Mouse (Mus musculus): Measurements from ENCODE around the gene Atad3a.

Gene Atad3a

DNA sequence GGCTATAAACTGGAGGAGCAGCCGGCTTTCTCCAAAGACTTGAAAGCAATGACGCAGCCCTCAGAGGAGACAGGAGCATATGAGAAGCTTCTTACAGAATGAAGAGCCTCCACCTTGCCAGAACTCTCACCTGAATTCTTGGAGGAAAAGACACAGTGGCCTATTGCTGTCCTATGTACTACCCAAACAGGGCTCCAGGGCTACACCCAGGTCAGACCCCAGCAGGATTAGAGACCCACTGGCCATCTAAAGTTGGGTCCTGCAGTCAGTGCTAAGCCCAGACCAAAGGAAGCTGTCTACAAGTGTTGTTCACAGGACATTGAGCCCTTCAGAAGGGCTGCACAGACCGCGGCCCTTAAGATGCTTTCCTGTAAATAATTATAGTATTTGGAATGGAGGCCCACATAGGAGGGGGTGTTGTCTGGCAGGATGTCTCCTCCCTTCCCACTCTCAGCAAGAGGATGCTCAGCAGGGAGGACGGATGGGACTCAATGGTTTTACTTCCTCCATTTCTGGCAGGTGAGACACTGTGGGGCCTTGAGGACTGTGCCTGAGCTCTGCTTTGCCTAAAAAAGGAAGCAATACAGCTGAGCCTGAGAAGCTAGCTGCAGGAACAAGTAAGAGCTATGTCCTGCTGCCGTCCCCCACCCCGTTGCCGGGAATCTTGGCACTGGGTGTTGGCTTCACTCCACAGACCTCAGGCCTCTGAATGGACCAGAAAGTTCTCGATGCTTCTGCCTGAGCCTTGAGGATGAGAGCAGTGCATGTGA, 14.3 kb upstream of the Atad3a start:
- peak; percentile 13; the same call in 1 of the 2 replicates for ATAC-seq (ENCODE audit: low TSS enrichment)

DNA sequence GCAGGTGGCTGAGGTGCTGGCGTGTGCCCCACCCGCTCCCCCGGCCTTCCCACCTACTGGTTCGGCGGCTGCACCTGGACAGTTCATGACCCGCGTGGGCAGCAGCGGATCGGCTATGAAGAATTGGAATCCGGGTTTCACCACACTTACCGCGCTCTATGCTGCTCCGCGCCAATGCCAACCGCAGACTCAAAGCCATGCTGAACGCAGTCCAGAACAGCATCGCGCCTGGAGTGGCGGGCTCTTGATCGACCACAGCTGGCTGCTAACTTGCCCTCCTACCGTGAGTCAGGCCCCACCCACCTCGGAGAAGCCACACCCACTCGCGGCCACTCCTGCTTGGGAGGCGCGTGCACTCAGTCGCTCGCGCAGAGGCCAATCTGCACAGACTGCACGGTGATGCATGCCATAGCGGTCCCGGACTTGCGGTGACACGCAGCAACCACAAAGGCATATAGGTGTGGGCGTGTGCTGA, 13.4 kb upstream of the Atad3a start, which contains the start of gene Vwa1:
Vwa1 (minus strand) TSS at position 419 of the 475 bp plus-strand sequence.
- peak; percentile 72 for ATAC-seq (ENCODE audit: low TSS enrichment)

DNA sequence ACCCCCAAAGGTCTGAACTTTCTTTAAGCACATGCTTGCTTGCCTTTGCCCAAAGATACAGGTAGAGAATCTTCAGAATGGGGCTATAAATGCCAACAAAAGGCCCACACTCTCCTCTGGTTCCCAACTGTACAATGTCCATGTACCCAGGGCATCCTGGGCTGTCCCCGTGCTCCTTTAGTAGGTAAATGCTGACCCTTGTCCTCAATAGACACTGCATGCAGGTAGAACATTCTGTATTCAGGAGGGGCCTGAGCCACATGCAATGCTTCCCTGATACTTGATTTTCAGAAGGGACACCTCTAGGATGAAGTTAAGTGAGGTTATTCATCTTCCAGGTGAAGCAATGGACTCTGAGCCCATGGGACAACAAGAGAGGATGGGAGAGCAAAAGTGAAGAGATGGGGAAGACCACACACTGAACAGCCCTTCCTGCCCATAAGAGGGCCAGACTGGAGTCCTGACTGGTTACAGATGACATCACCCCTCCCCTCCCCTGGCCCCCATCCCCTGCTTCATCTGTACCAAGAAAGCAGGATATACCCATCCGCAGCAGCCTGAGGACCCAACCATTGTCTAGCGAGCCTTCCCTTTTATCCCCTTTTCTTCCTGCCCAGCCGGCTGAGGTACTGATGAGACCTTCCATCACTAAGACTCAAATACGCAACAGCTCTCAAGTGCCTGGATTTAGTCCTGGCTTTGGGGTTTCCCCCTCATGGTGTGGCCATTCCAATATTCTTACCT, 12.6 kb upstream of the Atad3a start:
- ATAC-seq (ENCODE audit: low TSS enrichment), result no peak

DNA sequence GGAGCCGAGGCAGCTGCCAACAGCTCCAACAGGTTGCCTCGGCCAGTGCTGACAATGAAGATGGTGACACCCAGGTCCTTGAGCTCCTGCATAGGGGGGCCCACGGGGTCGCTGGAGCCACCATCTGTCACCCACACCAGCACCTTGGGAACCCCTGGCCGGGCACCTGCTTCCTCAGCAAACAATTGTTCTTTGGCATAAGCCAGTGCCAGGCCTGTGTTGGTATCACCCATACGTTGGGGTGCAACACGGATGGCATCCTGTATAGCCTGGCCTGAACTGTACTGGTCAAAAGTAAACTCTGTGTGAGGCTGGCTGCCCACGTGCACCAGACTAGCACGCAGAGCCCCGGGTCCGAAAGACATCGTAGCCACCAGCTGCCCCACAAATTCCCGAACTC, 11.9 kb upstream of the Atad3a start:
- no peak for ATAC-seq (ENCODE audit: low TSS enrichment)

DNA sequence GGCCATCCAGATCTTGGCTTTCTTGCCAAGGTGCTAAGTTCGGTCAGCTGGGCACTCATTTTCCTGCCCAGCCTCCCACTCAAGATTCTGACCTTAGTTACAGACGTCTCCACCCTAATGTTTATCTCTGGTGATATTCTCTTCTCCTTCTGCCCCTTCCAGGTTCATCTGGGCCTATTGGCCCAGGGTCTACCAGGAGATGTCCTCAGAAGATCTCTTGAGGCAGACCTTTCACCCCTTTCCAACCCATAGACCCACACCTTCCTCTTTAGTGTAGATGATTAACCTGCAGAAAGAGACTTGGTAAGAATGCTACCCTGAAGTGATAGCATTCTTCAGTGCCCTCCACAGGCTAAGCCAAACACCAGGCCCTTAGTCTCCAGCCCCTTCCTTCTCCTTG, 10.8 kb upstream of the Atad3a start:
- no peak for ATAC-seq (ENCODE audit: low TSS enrichment)

DNA sequence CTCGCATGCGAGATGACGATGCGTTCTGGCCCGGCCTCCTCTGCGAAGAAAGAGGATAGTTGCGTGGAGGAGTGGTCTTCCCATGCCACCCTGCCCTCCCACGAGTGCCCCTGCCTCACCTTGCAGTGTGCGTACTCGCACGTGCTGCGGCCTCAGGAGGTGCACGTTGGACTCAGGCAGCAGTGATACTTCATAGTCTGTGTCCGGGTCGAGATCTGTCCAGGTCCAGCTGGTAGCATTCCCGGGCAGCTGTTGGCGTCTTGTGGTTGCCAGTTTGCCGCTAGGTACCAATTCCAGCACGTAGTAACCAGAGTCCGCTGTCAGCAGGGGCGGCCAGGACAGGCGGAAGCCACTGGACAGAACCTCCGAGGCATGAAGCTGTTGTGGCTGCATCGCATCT, 9.7 kb upstream of the Atad3a start:
- ATAC-seq (ENCODE audit: low TSS enrichment), result no peak

DNA sequence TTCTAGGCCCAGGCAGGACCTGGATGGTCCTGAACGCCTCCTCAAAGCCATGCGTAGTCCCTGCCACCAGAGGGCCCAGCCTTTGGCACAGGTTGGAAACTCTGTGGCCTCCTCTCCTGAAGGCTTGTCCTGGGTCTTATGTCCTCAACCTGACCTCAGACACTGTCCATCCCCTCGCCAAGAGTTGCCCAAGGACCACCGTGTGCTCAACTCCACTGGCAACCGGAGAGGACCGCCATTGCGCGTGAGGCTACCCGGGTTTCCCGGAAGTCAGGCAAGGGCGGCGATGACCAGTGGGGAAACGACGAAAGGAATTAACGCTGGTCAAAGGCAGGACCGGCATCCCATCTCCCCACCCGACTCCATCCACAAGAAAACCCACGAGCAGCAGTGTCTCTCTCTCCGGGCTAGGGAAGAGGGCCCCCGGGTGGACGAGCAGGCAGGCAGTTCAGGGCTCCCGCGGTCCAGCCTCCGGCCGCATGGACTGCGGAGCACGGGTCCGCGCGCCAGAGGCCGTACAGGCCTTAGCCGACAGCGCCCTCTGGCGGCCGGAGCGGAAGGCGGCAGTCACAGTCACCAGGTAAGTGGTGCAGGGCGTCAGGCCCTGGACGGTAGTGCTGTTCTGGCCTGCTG, 9.1 kb upstream of the Atad3a start:
- peak; percentile 68 for ATAC-seq (ENCODE audit: low TSS enrichment)

DNA sequence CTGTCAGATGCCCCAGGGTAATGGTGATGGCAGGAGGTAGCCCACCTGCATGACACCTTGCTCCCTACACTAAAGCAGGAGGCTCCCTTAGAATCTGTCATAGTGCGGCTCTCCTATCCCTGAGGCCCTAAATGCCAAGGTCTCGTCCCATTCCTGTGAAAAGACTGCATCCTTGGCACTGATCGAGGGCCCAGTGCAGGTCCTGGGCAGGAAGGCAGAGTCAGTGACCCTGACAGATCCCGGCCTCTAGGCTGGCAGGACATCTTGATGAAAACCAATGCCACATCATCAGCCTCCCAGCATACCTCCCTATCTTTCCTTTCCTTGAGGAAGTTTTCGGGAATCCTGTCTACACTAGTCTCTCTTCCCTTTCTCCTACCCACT, 8.6 kb upstream of the Atad3a start:
- ATAC-seq (ENCODE audit: low TSS enrichment), result no peak

DNA sequence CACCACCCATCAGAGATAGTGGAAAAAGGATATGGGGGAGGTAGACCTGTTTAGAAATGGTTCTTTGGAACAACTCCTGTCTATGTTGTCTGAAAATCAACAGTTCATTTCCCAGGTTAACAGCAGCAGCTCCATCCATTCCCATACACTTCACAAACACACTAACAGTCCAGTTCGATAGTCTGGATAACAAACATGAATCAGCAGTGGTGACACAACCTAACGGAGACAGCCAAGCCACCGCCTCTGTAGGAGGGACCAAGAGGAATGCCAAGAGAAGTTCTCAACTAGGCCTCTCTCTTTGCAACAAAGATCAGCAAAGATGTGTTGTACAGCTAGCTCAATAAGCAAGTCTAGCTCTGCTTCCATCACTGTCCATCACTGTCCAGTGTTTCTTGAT, 1.5 kb upstream of the Atad3a start:
- ATAC-seq (ENCODE audit: low TSS enrichment), result no peak

DNA sequence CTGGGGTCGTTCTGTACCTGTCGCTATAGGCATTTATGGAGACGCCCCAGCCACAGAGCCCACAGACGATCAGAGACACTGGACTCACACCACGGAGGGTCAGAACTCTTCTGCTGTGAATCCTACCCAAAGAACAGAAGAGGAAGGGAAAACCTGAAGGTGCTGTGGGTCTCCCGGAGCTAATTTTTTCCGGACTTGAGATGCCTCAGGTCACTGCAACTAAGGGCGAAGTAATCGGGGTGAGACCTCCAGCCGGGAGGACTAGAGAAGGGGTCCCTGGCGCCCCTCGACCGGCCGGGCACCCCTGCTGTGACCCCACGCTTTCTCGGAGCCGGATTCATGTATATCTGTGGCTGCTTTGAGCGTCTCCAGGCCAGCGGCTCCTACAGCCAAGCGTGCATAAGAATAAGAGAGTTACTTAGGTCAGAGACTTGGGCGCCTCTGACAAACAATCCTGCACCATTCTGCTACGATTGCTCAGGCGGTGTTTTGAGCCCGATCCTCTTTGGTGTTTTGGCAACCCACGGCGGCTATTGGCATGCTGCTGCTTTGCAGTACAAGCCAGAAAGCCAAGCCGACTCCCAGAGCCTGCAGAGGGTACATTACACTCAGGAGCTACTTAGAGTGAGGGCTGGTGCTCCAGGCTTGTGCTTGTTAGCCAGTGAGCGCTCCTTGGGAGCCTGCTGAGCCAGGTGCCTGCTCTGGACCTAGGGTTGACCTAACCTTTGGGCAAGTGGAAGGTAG, 635 bp upstream of the Atad3a start:
- ATAC-seq (ENCODE audit: low TSS enrichment), result peak; percentile 7; the same call in 1 of the 2 replicates

DNA sequence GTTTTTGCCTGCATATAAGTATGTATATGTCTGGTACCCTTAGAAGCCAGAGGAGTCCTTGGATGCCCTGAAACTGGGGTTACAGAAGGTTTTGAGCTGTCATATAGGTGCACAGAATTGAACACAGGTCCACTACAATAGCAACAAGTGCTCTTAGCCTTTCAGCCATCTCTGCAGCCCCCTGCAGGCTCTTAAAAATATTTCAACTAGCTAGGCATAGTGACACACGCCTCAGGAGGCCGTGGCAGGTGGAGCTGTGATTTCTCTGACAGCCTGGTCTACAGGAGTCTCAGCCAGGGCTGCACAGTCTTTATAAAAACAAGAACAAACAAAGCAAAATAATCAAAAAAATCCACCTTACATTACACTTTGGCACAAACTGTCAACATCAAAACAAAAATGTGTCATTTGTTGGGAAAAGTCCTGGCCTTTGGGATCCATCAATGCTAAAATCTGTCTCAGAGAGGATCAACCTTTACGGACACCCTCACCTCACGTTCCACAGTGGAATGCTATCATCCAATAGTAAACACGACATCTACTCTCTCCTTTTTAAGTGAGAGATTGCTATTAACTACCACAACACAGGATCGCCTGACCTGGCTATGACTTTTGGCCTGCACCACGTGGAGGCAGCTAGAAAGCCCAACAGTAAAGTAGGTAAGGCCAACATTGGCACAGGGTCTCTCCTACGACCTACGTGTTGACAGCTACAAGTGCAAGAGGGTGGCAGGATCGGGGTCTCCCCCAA, 856 bp downstream of the Atad3a start:
- ATAC-seq (ENCODE audit: low TSS enrichment), result 0 out of 2 replicates have a peak, but pooled peaks have one; percentile 11

DNA sequence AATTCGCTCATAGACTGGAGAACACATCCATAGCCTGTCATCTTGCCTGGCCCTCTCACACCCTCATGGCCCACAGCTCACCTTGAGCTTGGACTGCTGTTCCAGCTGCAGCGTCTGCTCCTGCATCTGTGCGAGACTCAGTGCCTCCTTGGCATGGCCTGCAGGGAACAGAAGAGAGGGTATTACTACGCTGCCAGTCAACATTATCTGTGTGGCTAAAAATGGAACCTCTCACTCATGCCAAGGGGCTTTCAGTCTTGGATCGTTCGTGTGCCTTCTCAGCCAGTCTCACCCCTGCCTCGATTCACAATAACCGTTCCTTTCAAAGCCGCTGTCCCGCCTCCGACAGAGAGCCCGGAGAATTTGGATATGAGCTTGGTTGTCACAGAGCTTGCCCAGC, 3.9 kb downstream of the Atad3a start:
- ATAC-seq (ENCODE audit: low TSS enrichment), result no peak

DNA sequence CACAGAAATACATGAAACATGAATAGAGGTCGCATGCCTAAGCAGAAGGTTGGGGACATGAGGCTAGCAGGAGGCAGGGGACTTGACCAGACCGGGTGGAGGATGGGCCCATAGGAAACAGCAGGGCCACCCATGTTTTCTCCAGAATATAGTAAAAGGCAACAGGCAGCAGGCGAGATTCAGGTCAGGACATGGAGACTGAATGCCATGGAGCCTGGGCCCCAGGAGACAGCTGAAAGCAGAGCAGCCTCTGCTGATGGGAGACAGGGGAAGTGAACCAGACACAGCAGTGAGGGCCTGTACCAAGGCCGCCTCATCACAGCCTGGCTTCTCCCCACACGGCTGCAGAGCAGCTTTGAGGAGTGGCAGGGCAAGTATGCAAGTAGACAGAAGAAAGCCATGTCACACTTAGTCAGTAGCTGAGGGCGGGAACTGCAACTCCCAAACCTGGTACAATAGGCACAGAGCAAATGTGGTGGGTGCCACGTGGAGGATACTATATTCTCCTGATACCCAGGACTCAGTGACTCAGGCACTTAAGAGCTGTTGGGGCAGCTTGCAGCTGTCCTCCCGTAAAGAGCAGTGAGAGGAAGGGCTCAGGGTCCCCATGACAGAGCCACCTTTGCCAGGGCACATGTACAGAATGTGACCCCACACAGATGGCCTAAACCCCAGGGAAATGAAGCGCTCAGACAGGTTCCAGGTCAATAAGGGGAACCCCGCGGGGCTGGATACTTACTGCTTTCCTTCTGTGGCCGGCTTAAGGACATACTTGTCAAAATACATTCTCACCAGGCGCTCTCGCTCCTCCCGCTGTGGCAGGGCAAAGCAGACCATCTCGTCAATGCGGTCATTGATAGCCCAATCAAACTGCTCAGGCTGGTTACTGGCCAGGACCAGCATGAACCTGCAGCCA, 14.1 kb downstream of the Atad3a start:
- ATAC-seq (ENCODE audit: low TSS enrichment), result peak; percentile 50; the same call in 1 of the 2 replicates

DNA sequence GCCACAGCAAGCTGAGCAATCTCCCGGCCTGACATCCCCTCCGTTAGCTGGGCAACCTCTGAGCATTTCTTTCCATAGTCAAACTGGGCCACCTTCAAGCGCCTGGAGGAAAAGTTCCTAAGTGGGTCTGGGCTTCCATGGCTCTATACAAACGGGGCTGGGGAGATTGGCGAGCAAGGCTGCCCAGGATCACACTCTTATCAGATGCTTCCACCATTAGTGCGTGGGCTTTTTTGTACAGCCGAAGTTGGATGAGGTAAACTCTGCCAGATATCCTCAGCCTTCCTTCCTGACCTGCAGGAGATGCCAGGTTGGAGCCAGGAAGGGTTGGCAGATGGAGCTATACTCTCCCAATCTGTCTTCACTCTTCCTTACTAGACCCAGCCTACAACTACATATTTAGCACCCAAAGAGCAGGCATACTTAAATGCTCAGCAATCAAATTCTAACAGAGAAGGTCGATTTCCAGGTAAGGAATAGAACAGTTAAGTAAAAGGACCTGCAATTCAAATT, 14.8 kb downstream of the Atad3a start:
- peak; percentile 60 for ATAC-seq (ENCODE audit: low TSS enrichment)

DNA sequence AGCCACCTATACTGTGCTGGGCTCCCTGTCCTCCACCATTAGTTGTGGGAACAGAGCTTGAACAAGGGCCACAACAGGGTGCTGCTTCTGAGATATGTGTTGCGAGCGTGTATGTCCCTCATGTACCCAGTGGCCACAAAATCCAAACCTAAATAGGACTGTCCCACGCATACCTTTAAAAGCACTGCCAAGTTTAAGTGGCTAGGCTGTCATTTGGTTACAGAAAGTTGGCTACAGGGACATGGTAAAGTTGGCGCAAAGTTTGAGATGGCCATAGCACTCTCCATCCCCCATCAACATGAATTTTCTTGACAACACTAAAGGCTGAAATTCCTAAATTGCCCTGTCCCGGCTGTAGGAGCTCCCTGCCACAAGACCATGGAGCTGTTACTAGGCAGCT, 15.8 kb downstream of the Atad3a start:
- ATAC-seq (ENCODE audit: low TSS enrichment), result no peak

DNA sequence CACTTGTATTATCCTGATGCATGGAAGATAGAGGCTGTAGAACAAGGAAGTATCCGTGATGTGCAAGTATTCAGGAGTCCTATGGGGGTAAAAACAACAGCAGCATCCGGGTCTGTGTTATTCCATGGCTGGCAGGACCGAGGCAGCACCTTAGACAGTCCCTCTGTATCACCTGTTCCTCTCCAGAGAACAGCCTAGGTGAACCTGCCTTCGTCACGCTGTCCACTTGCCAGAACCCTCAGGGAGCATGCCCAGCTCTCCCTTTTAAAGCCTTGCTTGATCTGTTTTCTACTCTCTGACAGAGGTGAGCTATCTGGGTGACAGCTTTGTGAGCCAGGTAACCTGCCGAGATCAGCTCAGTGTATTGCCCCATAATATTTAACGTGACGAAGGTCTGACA, 16.4 kb downstream of the Atad3a start:
- ATAC-seq (ENCODE audit: low TSS enrichment), result no peak

DNA sequence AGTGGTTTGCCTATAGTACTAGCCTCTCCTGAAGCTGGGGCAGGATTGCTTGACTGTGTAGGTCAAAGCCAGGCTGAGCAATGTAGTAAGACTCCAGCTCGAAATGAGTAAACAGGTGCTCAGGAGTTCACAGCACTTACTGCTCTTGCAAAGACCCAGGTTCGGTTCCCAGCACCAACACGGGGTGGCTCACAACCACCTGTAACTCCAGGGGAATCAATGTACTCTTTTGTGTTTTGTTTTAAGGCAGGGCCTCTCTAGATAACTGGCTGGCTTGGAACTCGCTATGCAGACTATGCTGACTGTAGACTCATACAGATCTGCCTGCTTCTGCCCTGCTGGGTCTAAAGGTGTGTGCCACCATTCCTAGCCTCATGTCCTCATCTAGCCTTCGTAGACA, 18.2 kb downstream of the Atad3a start:
- ATAC-seq (ENCODE audit: low TSS enrichment), result no peak

DNA sequence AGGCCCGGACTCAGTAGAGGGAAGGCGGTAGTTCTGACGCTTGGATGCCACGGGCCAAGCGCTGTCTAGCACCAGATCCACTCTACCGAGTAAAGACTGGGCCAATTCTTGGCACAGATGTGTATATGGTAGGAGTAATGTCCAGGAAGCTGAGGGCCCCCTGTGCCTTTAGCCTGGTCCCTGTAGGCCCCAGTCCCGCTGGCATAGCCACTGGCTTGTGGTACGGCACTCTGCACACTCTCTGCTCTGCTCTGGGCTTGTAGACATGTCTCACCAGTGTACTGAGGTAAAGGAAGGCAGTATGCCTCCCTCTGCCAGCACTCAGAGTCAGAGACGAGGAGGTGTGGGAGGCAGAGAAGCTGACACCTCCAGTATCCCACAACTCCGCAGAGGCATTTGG, 20.2 kb downstream of the Atad3a start:
- ATAC-seq (ENCODE audit: low TSS enrichment), result peak; percentile 21; the same call in 1 of the 2 replicates

DNA sequence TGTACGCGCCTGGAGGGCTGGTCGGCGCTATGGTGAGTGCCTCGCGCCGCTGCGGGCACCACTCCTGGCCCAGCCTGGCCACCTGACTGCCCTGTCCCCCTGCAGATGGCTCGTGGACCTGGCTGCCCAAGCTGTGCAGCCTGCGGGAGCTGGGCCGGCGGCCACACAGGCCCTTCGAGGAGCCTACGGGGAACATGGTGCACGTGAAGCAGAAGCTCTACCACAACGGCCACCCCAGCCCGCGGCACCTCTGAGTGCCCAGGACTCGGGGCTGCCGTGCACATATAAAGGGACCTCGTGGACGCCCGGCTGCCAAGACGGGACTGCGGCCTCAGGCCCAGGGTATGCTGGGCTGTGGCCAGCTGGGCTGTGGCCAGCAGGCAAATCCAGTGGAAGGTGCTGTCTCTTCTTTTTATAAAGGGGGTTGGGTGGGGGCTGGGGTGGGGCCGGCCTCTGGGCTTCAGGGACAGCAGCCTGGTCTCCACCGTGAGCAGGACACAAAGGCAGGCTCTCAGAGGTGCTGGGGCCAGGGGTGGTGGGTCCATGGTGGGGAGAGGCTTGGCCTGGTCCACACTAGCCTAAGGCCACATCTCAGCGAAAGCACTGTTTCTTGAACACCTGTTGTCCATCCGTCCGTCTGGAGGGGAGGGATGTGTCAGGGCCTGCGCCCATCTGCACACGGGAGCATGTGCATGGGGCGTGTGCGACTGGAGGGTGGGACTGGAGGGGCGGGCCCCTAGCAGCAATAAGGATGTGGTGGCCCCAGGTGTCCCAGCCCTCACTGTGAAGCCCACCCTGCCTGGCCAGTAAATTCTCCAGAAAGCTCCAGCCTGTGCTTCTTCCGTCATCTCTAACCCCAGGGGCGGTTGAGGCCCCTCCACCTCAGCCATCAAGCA, 20.9 kb downstream of the Atad3a start:
- ATAC-seq (ENCODE audit: low TSS enrichment), result no peak

Data from frontal cortex, adult (tissue).